Mouse (Mus musculus) ES-E14 (cell line): ENCODE results near the gene Sirt1. TPM values are rescaled to one million over a fixed set of nuclear protein-coding genes. Genes with fewer than 3 reads are reported as not detected.
A peak's percentile ranks its signal among the peaks of the same experiment; 100 is the strongest.
"Not testable (repeated sequence)": the region's sequence is repeated elsewhere in the genome, so short reads cannot be mapped to it uniquely, and the experiment has no call there.

Experiments
- DNase-seq: peaks from one replicate; pipeline ENCODE4 v3.0.0-alpha.2; 2013; ENCODE audit warnings: low read depth, low spot score
- H3K27ac ChIP-seq: 2 replicates; pipeline ENCODE4 v1.5.1; 2012; ENCODE audit warnings: low read depth, mild to moderate bottlenecking, low read length, moderate library complexity, mixed read lengths; ENCODE audit not compliant: poor library complexity, insufficient read depth, severe bottlenecking
- H3K36me3 ChIP-seq: 2 replicates; pipeline ENCODE4 v1.6.1; 2012; ENCODE audit warnings: mild to moderate bottlenecking, low read length, moderate library complexity, mixed read lengths; ENCODE audit not compliant: control insufficient read depth, poor library complexity, insufficient read depth, severe bottlenecking
- H3K4me1 ChIP-seq, 2 experiments: fragments of 150-350 bp in 1 of 2; sonication (generic) in 1 of 2; 2 replicates each; pipeline ENCODE4 v1.6.1; 2012; ENCODE audit warnings: low read length in 2 of 2, mild to moderate bottlenecking in 1 of 2, mixed read lengths in 1 of 2; ENCODE audit not compliant: control insufficient read depth in 2 of 2, insufficient read depth in 2 of 2, poor library complexity in 1 of 2
- H3K4me3 ChIP-seq, 2 experiments: fragments of 150-350 bp in 1 of 2; sonication (generic) in 1 of 2; 2 replicates each; pipeline ENCODE4 v1.5.1; 2012; ENCODE audit warnings: low read length in 2 of 2, low read depth in 1 of 2, mild to moderate bottlenecking in 1 of 2, mixed read lengths in 1 of 2; ENCODE audit not compliant: insufficient read depth in 1 of 2, poor library complexity in 1 of 2, severe bottlenecking in 1 of 2
- H3K9ac ChIP-seq: 2 replicates; pipeline ENCODE4 v1.6.1; 2012; ENCODE audit warnings: low read depth, mild to moderate bottlenecking, low read length, mixed read lengths; ENCODE audit not compliant: poor library complexity, insufficient read depth, severe bottlenecking
- H3K9me3 ChIP-seq: fragments of 150-350 bp; sonication (generic); 2 replicates; pipeline ENCODE4 v1.6.1; 2012; ENCODE audit warnings: low read depth, mild to moderate bottlenecking, low read length; ENCODE audit not compliant: control insufficient read depth, insufficient read depth
- CHD2 ChIP-seq: IDR thresholded peaks from 2 replicates; pipeline ENCODE4 v1.6.1; 2014; ENCODE audit warnings: mild to moderate bottlenecking, low read depth, low read length, inconsistent platforms
- HCFC1 ChIP-seq: IDR thresholded peaks from 2 replicates; pipeline ENCODE4 v1.6.1; 2012; ENCODE audit warnings: low read length, inconsistent platforms, borderline replicate concordance; ENCODE audit not compliant: insufficient read depth
- MAFK ChIP-seq: IDR thresholded peaks from 2 replicates; pipeline ENCODE4 v1.6.1; 2014; ENCODE audit warnings: mild to moderate bottlenecking, low read depth, low read length, inconsistent platforms; ENCODE audit not compliant: insufficient read depth
- ZC3H11A ChIP-seq: IDR thresholded peaks from 2 replicates; pipeline ENCODE4 v1.6.1; 2012; ENCODE audit warnings: low read depth, mild to moderate bottlenecking, inconsistent platforms, low read length, borderline replicate concordance
- ZNF384 ChIP-seq: IDR thresholded peaks from 2 replicates; pipeline ENCODE4 v1.6.1; 2012; ENCODE audit warnings: low read depth, low read length, inconsistent platforms
- in situ Hi-C, 2 experiments: fragments of 600-800 bp; cut with MboI; formaldehyde crosslinking; loops; one replicate each; pipeline ENCODE4 v1.15.1; 2025; ENCODE audit warnings: low sequenced_read_pairs in 2 of 2, inconsistent platforms in 1 of 2; ENCODE audit not compliant: unreplicated experiment in 2 of 2
- total RNA-seq: library from RNA; depleted of rRNA; stranded (reverse); fragments of 300-350 nt; gene quantifications from 2 replicates; pipeline ENCODE4 v1.2.3, GENCODE M21; 2012

Sirt1 gene
- total RNA-seq, 1 experiment, result 34.5 TPM

DNA sequence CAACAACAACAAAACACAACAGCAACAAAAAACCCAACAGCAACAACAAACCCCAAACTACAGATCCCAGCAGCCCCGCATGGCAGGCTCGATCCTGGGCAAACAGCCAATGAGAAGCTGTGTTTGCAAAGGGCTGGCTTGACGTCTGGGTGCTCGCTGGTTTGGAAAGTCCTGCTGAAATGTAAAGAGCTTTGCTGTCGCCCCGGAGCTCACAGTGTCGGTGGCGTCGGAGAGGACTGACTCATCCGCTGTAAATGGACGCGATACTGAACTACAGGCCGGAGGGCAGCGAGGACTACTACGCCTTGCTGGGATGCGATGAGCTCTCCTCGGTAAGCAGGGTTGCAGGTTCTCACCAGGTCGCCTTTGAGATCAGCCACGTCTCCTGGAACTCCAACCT is 4.9 kb upstream of the Sirt1 start:
- H3K4me1 ChIP-seq, result peaks cover 1 to 5% of the 10 kb centered on the region in 2 experiments; a peak in 3 of 4 replicates
- no peak overlapping the region for H3K27ac ChIP-seq
- DNase-seq, result peak; percentile 63
- H3K36me3 ChIP-seq, result no peaks in the 10 kb centered on the region
- H3K4me3 ChIP-seq, result peak overlapping the region; percentile 62 to 92
- TF ChIP-seq ZNF384 (no peak), HCFC1 (peak; percentile 88)
- in situ Hi-C loops, result no loop called here
- no peaks in the 10 kb centered on the region for H3K9me3 ChIP-seq
- peak overlapping the region; percentile 50 for H3K9ac ChIP-seq

- H3K27ac ChIP-seq, in situ Hi-C loops, H3K9ac ChIP-seq: not testable (repeated sequence)
These were observed 4.4 kb upstream of the Sirt1 start for GRCm38 (mm10) chr10:63385897-63386296.

GRCm38 (mm10) chr10:63382372-63383279 is 1.1 kb upstream of the Sirt1 start, which contains the start of gene Dnajc12:
Gene Dnajc12, plus strand, starts transcription at chr10:63382443.
- H3K9me3 ChIP-seq, result no peaks in the 10 kb centered on the region
- no peaks in the 10 kb centered on the region for H3K36me3 ChIP-seq
- no peak within 1 kb of the TSS for H3K27ac ChIP-seq
- H3K4me3 ChIP-seq, result peak within 1 kb of the TSS; percentile 56 to 84
- TF ChIP-seq MAFK (peak; percentile 56; the same call in 1 of the 2 replicates), ZNF384 (0 out of 2 replicates have a peak, but pooled peaks have one; percentile 22), CHD2 (peak; percentile 95), HCFC1 (peak; percentile 95), ZC3H11A (no peak)
- H3K9ac ChIP-seq, result peak within 1 kb of the TSS; percentile 75
- peaks cover 2 to 5% of the 10 kb centered on the region in 2 experiments; a peak in 3 of 4 replicates for H3K4me1 ChIP-seq
- in situ Hi-C loops, result no loop called here
- DNase-seq, result peak; percentile 93

More at GRCm38 (mm10) chr10:63385897-63386296, 4.4 kb upstream of the Sirt1 start:
- not testable (repeated sequence) for H3K4me3 ChIP-seq, H3K4me1 ChIP-seq, H3K9me3 ChIP-seq, DNase-seq, H3K36me3 ChIP-seq

GRCm38 (mm10) chr10:63378948-63379680 is 2.4 kb downstream of the Sirt1 start:
- no peak overlapping the region for H3K27ac ChIP-seq
- no peak for TF ChIP-seq CHD2
- TF ChIP-seq HCFC1, result no peak
- TF ChIP-seq ZC3H11A, result no peak
- no peak for TF ChIP-seq ZNF384
- TF ChIP-seq MAFK, result no peak
- no peaks in the 10 kb centered on the region for H3K9me3 ChIP-seq
- H3K36me3 ChIP-seq, result no peaks in the 10 kb centered on the region
- no peak overlapping the region for H3K9ac ChIP-seq
- peaks cover 2 to 3% of the 10 kb centered on the region in 2 experiments; a peak in 3 of 4 replicates for H3K4me1 ChIP-seq
- H3K4me3 ChIP-seq, result no peak overlapping the region
- in situ Hi-C loops, result no loop called here
- DNase-seq, result no peak
